In genomic region chr4:81625348-81625934, GRCm38 (mm10) we compare ENCODE assay signal across 12 mouse cellular contexts.
A peak's percentile ranks its signal among the peaks of the same experiment; 100 is the strongest.
DNase-seq lines count a peak whose midpoint lies in the region; ATAC-seq lines count a peak whose summit lies in the region.
"Had no signal": no experiment of that assay in that cellular context is flagged by ENCODE, and none has a peak within 500 bp of the region (broad histone marks: within the 10 kb centered on the region; RNA-seq: fewer than 3 reads in every experiment).

No protein-coding gene starts in this region.

- ATAC-seq in kidney, embryonic 14.5 days (ENCODE audit: low FRiP score, low TSS enrichment), result no peak
- ATAC-seq in forebrain, embryonic 15.5 days (replicated peaks), result peak; percentile 70

- H3K4me1 ChIP-seq in kidney, embryonic 14.5 days (ENCODE audit: control insufficient read depth, insufficient read depth, low read length), result no peaks in the 10 kb centered on the region
- peaks cover 5% of the 10 kb centered on the region for H3K4me1 ChIP-seq in forebrain, embryonic 15.5 days
- H3K4me1 ChIP-seq: liver, embryonic 15.5 days had no signal

- no peaks in the 10 kb centered on the region for H3K27me3 ChIP-seq in kidney, embryonic 14.5 days (ENCODE audit: control insufficient read depth, insufficient read depth, low read length)
- H3K27me3 ChIP-seq in forebrain, embryonic 15.5 days, result no peaks in the 10 kb centered on the region
- H3K27me3 ChIP-seq: liver, embryonic 15.5 days had no signal

- no peak overlapping the region for H3K4me2 ChIP-seq in kidney, embryonic 14.5 days (replicated peaks; ENCODE audit: low read depth, low read length)
- no peak overlapping the region for H3K4me2 ChIP-seq in forebrain, embryonic 15.5 days (replicated peaks)
- H3K4me2 ChIP-seq: heart, embryonic 11.5 days; hindbrain, embryonic 14.5 days; liver, embryonic 15.5 days had no signal

- H3K36me3 ChIP-seq in kidney, embryonic 14.5 days (ENCODE audit: control insufficient read depth, insufficient read depth, low read length), result no peaks in the 10 kb centered on the region
- H3K36me3 ChIP-seq in forebrain, embryonic 15.5 days, result no peaks in the 10 kb centered on the region
- H3K36me3 ChIP-seq: liver, embryonic 15.5 days had no signal

- no peaks in the 10 kb centered on the region for H3K9me3 ChIP-seq in kidney, embryonic 14.5 days (ENCODE audit: control insufficient read depth, low read length)
- H3K9me3 ChIP-seq in forebrain, embryonic 15.5 days, result no peaks in the 10 kb centered on the region
- H3K9me3 ChIP-seq: liver, embryonic 15.5 days had no signal

- no peak overlapping the region for H3K27ac ChIP-seq in kidney, embryonic 14.5 days (ENCODE audit: low read depth, low read length)
- no peak overlapping the region for H3K27ac ChIP-seq in forebrain, embryonic 15.5 days (replicated peaks)
- H3K27ac ChIP-seq: hindbrain, embryonic 14.5 days; kidney, postnatal 0 days; liver, embryonic 15.5 days; stomach, postnatal 0 days had no signal

- H3K9ac ChIP-seq in kidney, embryonic 14.5 days (ENCODE audit: low read depth, low read length), result no peak overlapping the region
- no peak overlapping the region for H3K9ac ChIP-seq in forebrain, embryonic 15.5 days (replicated peaks)
- H3K9ac ChIP-seq: hindbrain, embryonic 14.5 days; liver, embryonic 15.5 days had no signal

- no peak overlapping the region for H3K4me3 ChIP-seq in kidney, embryonic 14.5 days (ENCODE audit: low read length)
- H3K4me3 ChIP-seq in forebrain, embryonic 15.5 days, result no peak overlapping the region
- H3K4me3 ChIP-seq: liver, embryonic 15.5 days had no signal

- DNase-seq in kidney, postnatal 14 days, result peak; percentile 9
- DNase-seq in right cerebral cortex, postnatal 4 days, result peak; percentile 6
- DNase-seq in right cerebral cortex, adult 18-20 months, result no peak
- no peak for DNase-seq in ovary, postnatal 36 days (ENCODE audit: low spot score)
- no peak for DNase-seq in right cerebral cortex, postnatal 25 days

- WGBS in kidney, embryonic 14.5 days, result 35% methylated on average over 10 of the region's 10 CpGs
- 16% methylated on average over 10 of the region's 10 CpGs for WGBS in forebrain, embryonic 15.5 days

Comparison
In these comparisons a context has a peak if more than half of its experiments do, and no peak if none do; other contexts are left out.
1. DNase-seq: peak in kidney, postnatal 14 days (single experiment) and right cerebral cortex, postnatal 4 days (single experiment); none in right cerebral cortex, adult 18-20 months (single experiment), ovary, postnatal 36 days (single experiment) and right cerebral cortex, postnatal 25 days (single experiment).